Mouse (Mus musculus) midbrain, embryonic 11.5 days (tissue): ENCODE measurements around the gene Psma5. TPM values are rescaled to one million over a fixed set of nuclear protein-coding genes. Genes with fewer than 3 reads are reported as not detected.
A peak's percentile ranks its signal among the peaks of the same experiment; 100 is the strongest.

Experiments
- ATAC-seq: fragments of 200-750 bp; cut with Nextera tagmentation; 2 replicates; pipeline ENCODE4 v1.8.0; 2017; ENCODE audit warnings: moderate TSS enrichment, moderate library complexity; ENCODE audit not compliant: low FRiP score
- DNase-seq: peaks from one replicate; pipeline ENCODE4 v3.0.0; 2015; ENCODE audit warnings: low spot score; ENCODE audit errors: missing footprints
- H3K27ac ChIP-seq: fragments of 300-500 bp; sonication (generic); 2 replicates; pipeline ENCODE4 v1.5.1; 2014; ENCODE audit warnings: low read depth, low read length
- H3K27me3 ChIP-seq: fragments of 300-500 bp; sonication (generic); 2 replicates; pipeline ENCODE4 v1.6.1; 2014; ENCODE audit warnings: mild to moderate bottlenecking, low read length, moderate library complexity, mixed read lengths; ENCODE audit not compliant: control insufficient read depth, insufficient read depth
- H3K36me3 ChIP-seq: fragments of 300-500 bp; sonication (generic); 2 replicates; pipeline ENCODE4 v1.6.1; 2014; ENCODE audit warnings: mild to moderate bottlenecking, low read length, moderate library complexity, mixed read lengths; ENCODE audit not compliant: control insufficient read depth, insufficient read depth
- H3K4me1 ChIP-seq: fragments of 300-500 bp; sonication (generic); 2 replicates; pipeline ENCODE4 v1.6.1; 2014; ENCODE audit warnings: low read length; ENCODE audit not compliant: control insufficient read depth, insufficient read depth
- H3K4me2 ChIP-seq: fragments of 300-500 bp; sonication (generic); 2 replicates; pipeline ENCODE4 v1.6.1; 2014; ENCODE audit warnings: mild to moderate bottlenecking, moderate library complexity
- H3K4me3 ChIP-seq: fragments of 300-500 bp; sonication (generic); 2 replicates; pipeline ENCODE4 v1.5.1; 2014; ENCODE audit warnings: low read depth, low read length
- H3K9ac ChIP-seq: fragments of 300-500 bp; sonication (generic); 2 replicates; pipeline ENCODE4 v1.6.1; 2014; ENCODE audit warnings: low read length
- H3K9me3 ChIP-seq: fragments of 300-500 bp; sonication (generic); 2 replicates; pipeline ENCODE4 v1.6.1; 2016; ENCODE audit warnings: low read length; ENCODE audit not compliant: control insufficient read depth
- WGBS: fragments of 180-500 bp; shearing (Covaris S2); extraction: QIAGEN DNeasy Blood & Tissue Kit; methylation state at CpG from one replicate; pipeline ENCODE4 v1.1.7; 2014; 5-methylcytosine and 5-hydroxymethylcytosine counted together
- polyA plus RNA-seq: library from polyadenylated mRNA; unstranded; fragments of >200 nt; fragmentation: Nextera tagmentation; extraction: Ambion mirVana; gene quantifications from 2 replicates; pipeline ENCODE4 v1.2.1, GENCODE M21; 2014

Gene Psma5
- polyA plus RNA-seq, 1 experiment from 2014 or later, result 295 TPM

- no peaks in the 10 kb centered on the region for H3K36me3 ChIP-seq
- DNase-seq (peak; percentile 89), ATAC-seq (no peak)
- H3K27ac ChIP-seq, result peak overlapping the region; percentile 59
- 10% methylated on average over 17 of the region's 17 CpGs for WGBS
- peak overlapping the region; percentile 29 for H3K4me2 ChIP-seq
- H3K9me3 ChIP-seq, result no peaks in the 10 kb centered on the region
- peaks cover 52% of the 10 kb centered on the region for H3K4me1 ChIP-seq
- H3K27me3 ChIP-seq, result no peaks in the 10 kb centered on the region
- no peak overlapping the region; the same call in 1 of the 2 replicates for H3K4me3 ChIP-seq
- H3K9ac ChIP-seq, result peak overlapping the region; percentile 53
These were observed 31.4 kb downstream of the Psma5 start for GRCm38 (mm10) chr3:108287811-108288805.

GRCm38 (mm10) chr3:108289311-108290130 is 32.8 kb downstream of the Psma5 start:
- peaks cover 53% of the 10 kb centered on the region for H3K4me1 ChIP-seq
- H3K4me2 ChIP-seq, result no peak overlapping the region
- H3K4me3 ChIP-seq, result no peak overlapping the region
- no peak overlapping the region for H3K9ac ChIP-seq
- 82% methylated on average over 13 of the region's 13 CpGs for WGBS
- no peaks in the 10 kb centered on the region for H3K27me3 ChIP-seq
- ATAC-seq (no peak), DNase-seq (peak; percentile 72)
- H3K27ac ChIP-seq, result no peak overlapping the region
- no peaks in the 10 kb centered on the region for H3K9me3 ChIP-seq
- no peaks in the 10 kb centered on the region for H3K36me3 ChIP-seq

GRCm38 (mm10) chr3:108291036-108291799 is 34.5 kb downstream of the Psma5 start:
- Histone ChIP-seq H3K27ac (no peak overlapping the region), H3K9me3 (no peaks in the 10 kb centered on the region), H3K27me3 (no peaks in the 10 kb centered on the region), H3K9ac (no peak overlapping the region), H3K4me2 (no peak overlapping the region), H3K36me3 (no peaks in the 10 kb centered on the region), H3K4me1 (peaks cover 54% of the 10 kb centered on the region), H3K4me3 (no peak overlapping the region)
- DNase-seq, result peak; percentile 35
- WGBS, result 73% methylated on average over 17 of the region's 17 CpGs
- ATAC-seq, result no peak

- Histone ChIP-seq H3K27ac (no peak overlapping the region), H3K4me2 (no peak overlapping the region), H3K9ac (no peak overlapping the region), H3K9me3 (no peaks in the 10 kb centered on the region), H3K27me3 (no peaks in the 10 kb centered on the region), H3K36me3 (no peaks in the 10 kb centered on the region), H3K4me3 (no peak overlapping the region), H3K4me1 (peaks cover 45% of the 10 kb centered on the region)
- WGBS, result 47% methylated on average over 2 of the region's 2 CpGs
- ATAC-seq (no peak), DNase-seq (peak; percentile 65)
These were observed 37.7 kb downstream of the Psma5 start for GRCm38 (mm10) chr3:108294398-108294797.

GRCm38 (mm10) chr3:108295379-108296219 is 38.9 kb downstream of the Psma5 start:
- Histone ChIP-seq H3K9me3 (no peaks in the 10 kb centered on the region), H3K9ac (peak overlapping the region; percentile 45; the same call in 1 of the 2 replicates), H3K4me2 (peak overlapping the region; percentile 38), H3K36me3 (no peaks in the 10 kb centered on the region), H3K27me3 (no peaks in the 10 kb centered on the region), H3K4me1 (peaks cover 45% of the 10 kb centered on the region), H3K4me3 (no peak overlapping the region; the same call in 1 of the 2 replicates), H3K27ac (peak overlapping the region; percentile 69)
- WGBS, result 39% methylated on average over 14 of the region's 14 CpGs
- ATAC-seq (peak; percentile 58), DNase-seq (peak; percentile 88)

- H3K4me1 ChIP-seq, result peaks cover 39% of the 10 kb centered on the region
- no peak overlapping the region; the same call in 1 of the 2 replicates for H3K4me3 ChIP-seq
These were observed 39.7 kb downstream of the Psma5 start for GRCm38 (mm10) chr3:108296220-108297049.

GRCm38 (mm10) chr3:108297050-108297419 is 40.3 kb downstream of the Psma5 start:
- no peak for DNase-seq
- WGBS, result 75% methylated on average over 7 of the region's 7 CpGs
- Histone ChIP-seq H3K9me3 (no peaks in the 10 kb centered on the region), H3K27ac (peak overlapping the region; percentile 20; the same call in 1 of the 2 replicates), H3K36me3 (no peaks in the 10 kb centered on the region), H3K9ac (peak overlapping the region; percentile 45; the same call in 1 of the 2 replicates), H3K4me3 (no peak overlapping the region), H3K4me1 (peaks cover 37% of the 10 kb centered on the region), H3K27me3 (no peaks in the 10 kb centered on the region), H3K4me2 (no peak overlapping the region)
- no peak for ATAC-seq

More at GRCm38 (mm10) chr3:108296220-108297049, 39.7 kb downstream of the Psma5 start:
- no peaks in the 10 kb centered on the region for H3K27me3 ChIP-seq
- H3K4me2 ChIP-seq, result peak overlapping the region; percentile 38
- no peaks in the 10 kb centered on the region for H3K9me3 ChIP-seq
- H3K9ac ChIP-seq, result peak overlapping the region; percentile 45; the same call in 1 of the 2 replicates
- DNase-seq (peak; percentile 93), ATAC-seq (peak; percentile 91)
- WGBS, result 18% methylated on average over 14 of the region's 14 CpGs
- no peaks in the 10 kb centered on the region for H3K36me3 ChIP-seq
- peak overlapping the region; percentile 69 for H3K27ac ChIP-seq
